Mouse (Mus musculus) C2C12 (cell line): Measurements from ENCODE around the gene Habp2.

Experiments
- CTCF ChIP-seq: IDR thresholded peaks from one replicate; pipeline ENCODE4 v1.5.1; 2011; ENCODE audit not compliant: control insufficient read depth, insufficient read depth, insufficient read length
- MAX ChIP-seq: IDR thresholded peaks from one replicate; pipeline ENCODE4 v1.6.1; 2011; ENCODE audit warnings: mild to moderate bottlenecking, control low read depth
- MYOD1 ChIP-seq: IDR thresholded peaks from one replicate; pipeline ENCODE4 v1.6.1; 2011; ENCODE audit warnings: low read depth; ENCODE audit not compliant: control insufficient read depth, insufficient read length

- TF ChIP-seq MAX (no peak), MYOD1 (no peak), CTCF (no peak)
These were observed 1.7 kb upstream of the Habp2 start for GRCm38 (mm10) chr19:56285222-56285621.
